Mouse (Mus musculus) embryonic facial prominence, embryonic 11.5 days (tissue): Measurements from ENCODE around the gene Selenbp2. TPM values are rescaled to one million over a fixed set of nuclear protein-coding genes. Genes with fewer than 3 reads are reported as not detected.
"Not testable (repeated sequence)": the region's sequence is repeated elsewhere in the genome, so short reads cannot be mapped to it uniquely, and the experiment has no call there.

Source experiments
- ATAC-seq: fragments of 200-750 bp; cut with Nextera tagmentation; replicated peaks from 2 replicates; pipeline ENCODE4 v1.8.0; 2017; ENCODE audit warnings: low read depth; ENCODE audit not compliant: insufficient number of reproducible peaks, low FRiP score, low TSS enrichment
- DNase-seq: peaks from one replicate; pipeline ENCODE4 v3.0.0-alpha.2; 2015; ENCODE audit warnings: low spot score
- H3K27ac ChIP-seq: fragments of 300-500 bp; sonication (generic); replicated peaks from 2 replicates; pipeline ENCODE4 v1.5.1; 2014; ENCODE audit warnings: mild to moderate bottlenecking, low read depth, low read length, control low read depth
- H3K27me3 ChIP-seq: fragments of 300-500 bp; sonication (generic); 2 replicates; pipeline ENCODE4 v1.6.1; 2014; ENCODE audit warnings: mild to moderate bottlenecking, low read length, moderate library complexity, mixed read lengths; ENCODE audit not compliant: control insufficient read depth, insufficient read depth
- H3K36me3 ChIP-seq: fragments of 300-500 bp; sonication (generic); replicated peaks from 2 replicates; pipeline ENCODE4 v1.6.1; 2014; ENCODE audit warnings: low read depth, mild to moderate bottlenecking, low read length, moderate library complexity, mixed read lengths; ENCODE audit not compliant: control insufficient read depth, insufficient read depth
- H3K4me1 ChIP-seq: fragments of 300-500 bp; sonication (generic); 2 replicates; pipeline ENCODE4 v1.6.1; 2014; ENCODE audit warnings: low read length, mixed read lengths; ENCODE audit not compliant: control insufficient read depth, insufficient read depth
- H3K4me2 ChIP-seq: fragments of 300-500 bp; sonication (generic); 2 replicates; pipeline ENCODE4 v1.6.1; 2014; ENCODE audit warnings: low read depth, mild to moderate bottlenecking, control low read depth, low read length, moderate library complexity
- H3K4me3 ChIP-seq: fragments of 300-500 bp; sonication (generic); 2 replicates; pipeline ENCODE4 v1.5.1; 2014; ENCODE audit warnings: low read depth, low read length, control low read depth
- H3K9ac ChIP-seq: fragments of 300-500 bp; sonication (generic); replicated peaks from 2 replicates; pipeline ENCODE4 v1.6.1; 2014; ENCODE audit warnings: mild to moderate bottlenecking, control low read depth, low read length
- H3K9me3 ChIP-seq: fragments of 300-500 bp; sonication (generic); replicated peaks from 2 replicates; pipeline ENCODE4 v1.6.1; 2016; ENCODE audit warnings: mild to moderate bottlenecking, low read length, inconsistent platforms, mixed read lengths; ENCODE audit not compliant: control insufficient read depth
- WGBS: fragments of 180-500 bp; shearing (Covaris S2); extraction: QIAGEN DNeasy Blood & Tissue Kit; methylation state at CpG from one replicate; pipeline ENCODE4 v1.1.7; 2014; 5-methylcytosine and 5-hydroxymethylcytosine counted together
- polyA plus RNA-seq: library from polyadenylated mRNA; unstranded; fragments of >200 nt; fragmentation: Nextera tagmentation; extraction: Ambion mirVana; gene quantifications from 2 replicates; pipeline ENCODE4 v1.2.1, GENCODE M21; 2014

The Selenbp2 gene
- polyA plus RNA-seq, 1 experiment from 2014 or later = not detected

DNA sequence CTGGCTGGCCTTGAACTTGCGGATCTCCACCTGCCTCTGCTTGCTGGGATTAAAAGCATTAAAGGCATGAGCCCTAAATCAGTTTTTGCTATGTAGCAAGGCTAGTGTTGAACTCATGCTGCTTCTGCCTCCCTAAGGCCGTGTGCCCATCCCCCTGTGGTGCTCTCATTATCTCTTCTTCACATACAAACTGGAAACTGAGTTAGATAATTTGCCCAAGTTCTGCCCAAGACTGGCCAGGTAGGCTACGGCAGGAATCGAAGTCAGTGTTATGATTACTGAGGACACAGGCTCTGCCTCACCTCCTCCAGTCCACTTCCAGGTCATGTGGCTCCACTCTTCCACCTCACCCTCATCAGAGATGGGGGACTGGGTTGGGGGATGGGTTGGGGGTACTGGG lies 2.9 kb downstream of the Selenbp2 start:
- not testable (repeated sequence) for DNase-seq, H3K4me1 ChIP-seq, H3K4me3 ChIP-seq, H3K9me3 ChIP-seq, H3K4me2 ChIP-seq, H3K27ac ChIP-seq, H3K27me3 ChIP-seq, H3K36me3 ChIP-seq, ATAC-seq, H3K9ac ChIP-seq
- WGBS = 90% methylated on average over 4 of the region's 4 CpGs

DNA sequence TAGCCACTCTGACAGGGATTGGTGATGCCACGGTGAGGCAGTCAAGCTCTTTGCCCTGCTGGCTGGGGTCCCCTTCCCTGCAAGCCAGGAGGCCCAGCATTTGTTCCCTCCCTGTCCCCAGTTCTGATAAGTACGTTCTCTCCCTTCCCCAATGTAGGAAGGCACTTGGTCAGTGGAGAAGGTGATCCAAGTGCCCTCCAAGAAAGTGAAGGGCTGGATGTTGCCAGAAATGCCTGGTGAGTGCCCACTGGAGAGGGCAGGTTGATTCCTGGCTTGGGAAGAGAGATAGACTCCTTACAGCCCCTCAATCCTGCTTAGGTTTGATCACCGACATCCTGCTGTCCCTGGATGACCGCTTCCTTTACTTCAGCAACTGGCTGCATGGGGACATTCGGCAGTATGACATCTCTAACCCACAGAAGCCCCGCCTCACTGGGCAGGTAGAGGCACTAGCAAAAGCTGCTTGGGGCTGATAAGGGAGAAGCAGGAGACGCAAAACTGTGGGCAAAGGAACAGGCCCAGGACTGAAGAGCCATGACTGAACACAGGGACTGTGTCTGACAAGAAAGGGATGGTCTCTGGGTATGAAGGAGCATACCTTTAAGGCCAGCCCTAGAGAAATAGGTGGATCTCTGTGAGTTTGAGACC lies 8.9 kb downstream of the Selenbp2 start:
- 77% methylated on average over 5 of the region's 7 CpGs for WGBS
- H3K36me3 ChIP-seq, H3K4me1 ChIP-seq, H3K4me3 ChIP-seq, H3K27me3 ChIP-seq, H3K9ac ChIP-seq, ATAC-seq, DNase-seq, H3K4me2 ChIP-seq, H3K27ac ChIP-seq, H3K9me3 ChIP-seq: not testable (repeated sequence)

DNA sequence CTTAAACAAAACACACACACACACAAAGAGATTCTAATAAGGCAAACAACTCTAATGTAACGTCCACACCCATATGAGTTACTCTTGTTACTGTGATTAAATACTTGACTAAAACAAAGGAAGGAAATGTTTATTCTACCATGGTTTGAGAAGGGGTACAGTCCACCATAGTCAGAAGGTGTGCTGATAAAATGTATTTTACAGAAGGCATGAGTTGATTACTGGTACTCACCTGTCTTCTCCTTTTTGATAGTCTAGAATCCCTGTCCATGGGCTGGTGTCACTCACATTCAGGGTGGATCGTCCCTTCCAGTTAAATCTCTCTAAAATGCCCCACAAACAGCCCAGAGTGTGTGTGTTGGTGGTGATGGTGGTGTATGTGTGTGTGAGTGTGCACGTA lies 9.5 kb downstream of the Selenbp2 start:
- ATAC-seq (no peak), DNase-seq (no peak)
- H3K27me3 ChIP-seq = no peaks in the 10 kb centered on the region
- no peak overlapping the region for H3K4me2 ChIP-seq
- H3K4me3 ChIP-seq = no peak overlapping the region
- no peaks in the 10 kb centered on the region for H3K4me1 ChIP-seq
- 81% methylated on average over 3 of the region's 3 CpGs for WGBS
- H3K36me3 ChIP-seq = no peaks in the 10 kb centered on the region
- H3K9ac ChIP-seq = no peak overlapping the region
- H3K27ac ChIP-seq = no peak overlapping the region
- no peaks in the 10 kb centered on the region for H3K9me3 ChIP-seq

DNA sequence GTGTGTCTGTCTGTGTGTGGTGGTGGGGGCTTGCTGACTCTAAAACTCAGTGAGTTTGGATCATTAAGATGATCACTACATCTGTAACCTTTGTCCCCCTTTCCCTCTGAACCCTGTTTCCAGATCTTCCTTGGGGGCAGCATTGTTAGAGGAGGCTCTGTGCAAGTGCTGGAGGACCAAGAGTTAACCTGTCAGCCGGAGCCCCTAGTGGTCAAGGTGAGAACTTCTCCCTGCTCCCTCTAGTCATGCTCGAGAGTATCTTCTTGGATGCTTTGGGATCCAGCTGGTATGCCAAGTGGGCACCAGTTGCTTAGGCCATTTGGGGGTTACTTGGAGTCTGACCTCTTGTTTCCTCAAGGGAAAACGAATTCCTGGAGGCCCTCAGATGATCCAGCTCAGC lies 10.0 kb downstream of the Selenbp2 start:
- H3K9ac ChIP-seq, H3K4me3 ChIP-seq, H3K4me2 ChIP-seq, H3K9me3 ChIP-seq, H3K4me1 ChIP-seq, H3K36me3 ChIP-seq, H3K27me3 ChIP-seq, DNase-seq, H3K27ac ChIP-seq: not testable (repeated sequence)
- 0 out of 2 replicates have a peak, but pooled peaks have one; percentile 34 for ATAC-seq
- WGBS = 22% methylated on average over 3 of the region's 3 CpGs

DNA sequence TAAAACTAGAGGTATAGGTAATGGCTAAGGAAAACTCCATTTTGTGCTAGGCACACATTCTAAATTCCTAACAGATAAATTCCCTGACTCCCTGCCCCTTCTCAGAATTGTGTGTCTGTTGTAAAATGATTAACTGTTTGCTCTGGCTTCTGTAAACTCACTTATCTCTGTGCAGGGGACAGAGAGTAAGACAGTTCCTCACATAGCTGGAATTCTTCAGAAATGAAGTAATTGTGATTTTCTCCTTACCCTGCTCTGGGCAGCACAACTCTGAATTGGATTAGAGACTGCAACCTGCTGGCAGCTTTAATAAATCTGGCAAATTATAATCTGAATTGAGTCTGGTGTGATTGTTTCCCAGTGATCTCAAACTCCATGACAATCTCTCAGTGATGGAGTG lies 17.2 kb downstream of the Selenbp2 start:
- H3K9ac ChIP-seq, H3K36me3 ChIP-seq, H3K4me2 ChIP-seq, ATAC-seq, H3K27me3 ChIP-seq, H3K4me1 ChIP-seq, DNase-seq, H3K27ac ChIP-seq, H3K9me3 ChIP-seq, H3K4me3 ChIP-seq: not testable (repeated sequence)

DNA sequence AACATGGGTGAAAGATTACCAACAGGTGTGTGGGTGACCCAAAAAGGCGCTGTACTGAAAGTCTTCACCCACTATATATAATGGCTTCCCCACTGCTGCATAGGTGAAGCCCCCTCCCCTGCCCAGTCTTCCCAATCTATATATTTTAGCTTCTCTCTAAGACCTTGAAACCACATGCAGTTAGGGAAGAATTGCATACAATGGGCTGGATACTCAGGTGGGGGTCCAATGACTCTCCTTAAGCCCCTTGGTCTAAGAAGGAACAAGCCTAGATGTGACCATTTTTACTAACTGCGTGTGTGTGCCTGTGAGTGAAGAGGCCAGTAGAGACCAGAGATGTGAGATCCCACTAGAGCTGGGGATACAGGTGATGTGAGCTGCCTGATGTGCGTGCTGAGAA lies 20.1 kb downstream of the Selenbp2 start:
- not testable (repeated sequence) for H3K4me3 ChIP-seq, H3K4me2 ChIP-seq, ATAC-seq, H3K36me3 ChIP-seq, DNase-seq, H3K4me1 ChIP-seq, H3K9ac ChIP-seq, H3K27ac ChIP-seq, H3K27me3 ChIP-seq, H3K9me3 ChIP-seq
- WGBS = 88% methylated on average over 3 of the region's 3 CpGs

DNA sequence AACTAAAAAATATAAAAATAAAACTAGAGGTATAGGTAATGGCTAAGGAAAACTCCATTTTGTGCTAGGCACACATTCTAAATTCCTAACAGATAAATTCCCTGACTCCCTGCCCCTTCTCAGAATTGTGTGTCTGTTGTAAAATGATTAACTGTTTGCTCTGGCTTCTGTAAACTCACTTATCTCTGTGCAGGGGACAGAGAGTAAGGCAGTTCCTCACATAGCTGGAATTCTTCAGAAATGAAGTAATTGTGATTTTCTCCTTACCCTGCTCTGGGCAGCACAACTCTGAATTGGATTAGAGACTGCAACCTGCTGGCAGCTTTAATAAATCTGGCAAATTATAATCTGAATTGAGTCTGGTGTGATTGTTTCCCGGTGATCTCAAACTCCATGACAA lies 24.9 kb downstream of the Selenbp2 start:
- WGBS = 58% methylated on average over 1 of the region's 1 CpGs
- not testable (repeated sequence) for H3K9ac ChIP-seq, DNase-seq, H3K36me3 ChIP-seq, ATAC-seq, H3K27ac ChIP-seq, H3K27me3 ChIP-seq, H3K4me2 ChIP-seq, H3K4me3 ChIP-seq, H3K9me3 ChIP-seq, H3K4me1 ChIP-seq

DNA sequence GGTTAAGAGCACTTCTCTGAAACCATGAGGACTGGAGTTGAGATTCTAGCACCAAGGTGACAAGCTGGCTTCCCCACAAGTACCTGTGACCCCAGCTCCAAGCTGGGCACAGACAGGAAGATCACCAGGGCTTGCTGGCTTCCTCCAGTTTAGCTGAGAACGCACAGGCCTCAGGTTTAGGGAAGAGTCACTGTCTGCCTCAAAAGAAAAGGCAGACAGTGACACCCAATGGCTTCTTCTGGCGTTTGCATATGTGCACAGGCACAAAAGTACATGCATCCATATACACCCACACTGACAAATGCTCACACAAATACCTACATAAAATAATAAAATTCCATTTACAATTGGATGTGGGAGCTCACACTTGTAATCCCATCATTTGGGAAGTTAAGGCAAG lies 30.3 kb downstream of the Selenbp2 start:
- H3K4me1 ChIP-seq, H3K36me3 ChIP-seq, H3K27me3 ChIP-seq, ATAC-seq, H3K9ac ChIP-seq, H3K27ac ChIP-seq, H3K4me2 ChIP-seq, H3K4me3 ChIP-seq, H3K9me3 ChIP-seq, DNase-seq: not testable (repeated sequence)
- WGBS = 36% methylated on average over 2 of the region's 2 CpGs
